Mouse (Mus musculus): ENCODE data around the gene Ptprg. TPM values are rescaled to one million over a fixed set of nuclear protein-coding genes. Genes with fewer than 3 reads are reported as not detected.

Ptprg gene
- polyA plus RNA-seq, 1 experiment: 16.6 TPM

DNA sequence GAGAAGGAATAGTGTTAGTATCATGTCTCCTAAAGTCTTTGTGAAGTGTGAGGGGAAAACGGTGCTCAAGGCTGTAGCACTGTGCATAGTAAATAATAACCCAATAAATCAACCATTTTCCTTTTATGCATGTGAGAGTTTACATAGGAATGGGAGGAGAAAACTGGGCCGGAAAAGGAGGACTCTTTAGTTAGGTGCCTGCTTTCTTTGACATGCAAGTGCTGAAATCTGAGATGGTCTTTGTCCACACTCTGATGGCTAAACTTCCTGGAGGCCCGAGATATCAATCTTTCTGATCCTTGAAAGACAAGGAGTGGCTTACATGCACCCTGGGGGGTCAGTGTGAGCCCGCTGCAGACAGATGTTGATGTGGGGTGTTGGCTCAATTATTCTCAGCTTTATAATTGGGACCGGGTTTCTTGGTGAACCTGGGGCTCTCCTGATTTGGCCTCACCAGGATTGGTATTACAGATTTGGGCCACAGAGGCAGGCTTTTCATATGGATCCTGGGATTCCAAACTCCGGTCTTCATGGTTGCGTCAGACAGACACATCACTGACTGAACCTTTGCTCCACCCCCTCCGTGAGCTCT is 7.4 kb downstream of the Ptprg start:
- no peak overlapping the region for H3K4me3 ChIP-seq (ENCODE audit: insufficient read depth, poor library complexity, severe bottlenecking)
- H3K79me3 ChIP-seq (ENCODE audit: low read depth): peaks cover 49% of the 10 kb centered on the region
- H3K27me3 ChIP-seq (ENCODE audit: control insufficient read depth, insufficient read depth, insufficient read length): no peaks in the 10 kb centered on the region
- no peak overlapping the region for H3ac ChIP-seq (ENCODE audit: control insufficient read depth, insufficient read length, low read depth)
- TF ChIP-seq CTCF (IDR thresholded peaks at IDR 0.05; ENCODE audit: control insufficient read depth, insufficient read depth, insufficient read length): no peak
- no peak for TF ChIP-seq MAX (IDR thresholded peaks at IDR 0.05)
- no peak for TF ChIP-seq MYOG (IDR thresholded peaks at IDR 0.05; ENCODE audit: control insufficient read depth, extremely low read depth, insufficient read length)
- TF ChIP-seq USF1 (IDR thresholded peaks at IDR 0.05; ENCODE audit: low read depth): no peak
- no peak for TF ChIP-seq CEBPB (IDR thresholded peaks at IDR 0.05; ENCODE audit: low read depth)
- no peak for TF ChIP-seq MYOD1 (IDR thresholded peaks at IDR 0.05; ENCODE audit: control insufficient read depth, insufficient read length, low read depth)
- no peak for TF ChIP-seq FOSL1 (IDR thresholded peaks at IDR 0.05; ENCODE audit: insufficient read depth, low read length, poor library complexity, severe bottlenecking)
- peaks cover 68% of the 10 kb centered on the region for H3K79me2 ChIP-seq (ENCODE audit: control insufficient read depth, insufficient read depth)
- H3K36me3 ChIP-seq (ENCODE audit: control insufficient read depth, insufficient read depth): no peaks in the 10 kb centered on the region

DNA sequence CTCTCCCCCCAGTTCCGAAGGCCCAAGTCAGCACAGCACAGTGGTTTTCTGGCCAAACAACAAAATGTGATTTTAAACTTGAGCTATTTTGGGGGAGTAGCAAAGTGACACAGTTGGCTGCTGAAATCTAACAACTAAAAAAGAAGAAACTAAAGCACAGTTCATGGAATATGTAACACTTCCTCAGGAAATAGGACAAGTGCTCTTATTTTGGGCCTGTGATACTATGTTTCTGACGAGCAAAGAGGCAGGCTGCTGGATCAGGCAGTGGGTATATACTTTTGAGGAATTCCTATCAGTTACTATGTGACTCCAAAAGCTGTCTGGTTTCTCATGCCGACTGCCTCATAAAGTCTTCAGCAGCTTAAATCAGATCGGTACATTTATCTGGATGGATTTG is 8.1 kb downstream of the Ptprg start:
- H3ac ChIP-seq (ENCODE audit: control insufficient read depth, insufficient read length, low read depth): no peak overlapping the region
- H3K79me3 ChIP-seq (ENCODE audit: low read depth): peaks cover 47% of the 10 kb centered on the region
- no peak overlapping the region for H3K4me3 ChIP-seq (ENCODE audit: insufficient read depth, poor library complexity, severe bottlenecking)
- peaks cover 68% of the 10 kb centered on the region for H3K79me2 ChIP-seq (ENCODE audit: control insufficient read depth, insufficient read depth)
- TF ChIP-seq CTCF (IDR thresholded peaks at IDR 0.05; ENCODE audit: control insufficient read depth, insufficient read depth, insufficient read length) (no peak), MYOD1 (IDR thresholded peaks at IDR 0.05; ENCODE audit: control insufficient read depth, insufficient read length, low read depth) (no peak), MAX (IDR thresholded peaks at IDR 0.05) (no peak)
- no peaks in the 10 kb centered on the region for H3K36me3 ChIP-seq (ENCODE audit: control insufficient read depth, insufficient read depth)
- H3K27me3 ChIP-seq (ENCODE audit: control insufficient read depth, insufficient read depth, insufficient read length): no peaks in the 10 kb centered on the region

DNA sequence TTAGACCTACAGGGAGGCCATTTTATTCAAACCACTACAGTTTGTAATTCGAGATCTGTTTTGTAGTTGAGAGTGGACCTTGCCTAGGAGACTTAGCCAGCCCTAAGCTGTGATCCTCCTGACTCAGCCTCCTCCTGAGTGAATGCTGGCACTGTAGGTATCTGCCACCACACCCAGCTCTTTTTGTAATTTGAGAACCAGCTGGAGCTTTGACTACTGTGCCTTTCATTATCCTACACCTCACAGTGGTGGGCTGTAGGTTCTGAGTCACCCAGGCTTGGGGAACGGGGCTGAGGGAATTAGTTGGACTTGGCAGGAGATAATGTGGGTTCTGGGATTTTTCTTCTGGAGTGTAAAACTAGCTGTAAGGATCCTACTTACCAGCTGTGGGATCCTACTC is 9.5 kb downstream of the Ptprg start:
- Histone ChIP-seq H3ac (ENCODE audit: control insufficient read depth, insufficient read length, low read depth) (no peak overlapping the region), H3K36me3 (ENCODE audit: control insufficient read depth, insufficient read depth) (no peaks in the 10 kb centered on the region), H3K79me2 (ENCODE audit: control insufficient read depth, insufficient read depth) (peaks cover 55% of the 10 kb centered on the region), H3K79me3 (ENCODE audit: low read depth) (peaks cover 39% of the 10 kb centered on the region), H3K4me3 (ENCODE audit: insufficient read depth, poor library complexity, severe bottlenecking) (no peak overlapping the region), H3K27me3 (ENCODE audit: control insufficient read depth, insufficient read depth, insufficient read length) (no peaks in the 10 kb centered on the region)
- TF ChIP-seq FOSL1 (IDR thresholded peaks at IDR 0.05; ENCODE audit: insufficient read depth, low read length, poor library complexity, severe bottlenecking) (no peak), MYOG (IDR thresholded peaks at IDR 0.05; ENCODE audit: control insufficient read depth, extremely low read depth, insufficient read length) (no peak), MAX (IDR thresholded peaks at IDR 0.05) (no peak), CEBPB (IDR thresholded peaks at IDR 0.05; ENCODE audit: low read depth) (no peak), CTCF (IDR thresholded peaks at IDR 0.05; ENCODE audit: control insufficient read depth, insufficient read depth, insufficient read length) (no peak), MYOD1 (IDR thresholded peaks at IDR 0.05; ENCODE audit: control insufficient read depth, insufficient read length, low read depth) (no peak), USF1 (IDR thresholded peaks at IDR 0.05; ENCODE audit: low read depth) (no peak)

DNA sequence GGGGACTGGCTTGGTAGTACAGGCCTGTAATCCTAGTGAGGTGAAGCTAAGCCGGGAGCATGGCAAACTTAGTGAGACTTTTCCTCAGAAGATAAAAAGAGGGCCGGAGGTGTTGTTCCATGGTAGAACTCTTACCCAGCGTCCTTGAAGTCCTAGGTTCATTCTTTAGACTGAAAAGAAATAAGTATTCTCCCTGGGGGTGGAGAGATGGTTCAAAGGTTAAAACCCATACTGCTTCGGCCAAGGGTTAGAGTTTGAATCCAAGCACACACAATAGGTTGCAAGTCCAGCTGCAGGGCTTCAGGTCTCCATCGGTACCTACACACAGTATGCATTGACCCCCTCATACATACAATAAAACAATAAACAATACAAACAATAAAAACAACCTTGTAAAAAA is 10.3 kb downstream of the Ptprg start:
- H3ac ChIP-seq (ENCODE audit: control insufficient read depth, insufficient read length, low read depth): no peak overlapping the region
- H3K36me3 ChIP-seq (ENCODE audit: control insufficient read depth, insufficient read depth): no peaks in the 10 kb centered on the region
- H3K4me3 ChIP-seq (ENCODE audit: insufficient read depth, poor library complexity, severe bottlenecking): no peak overlapping the region
- peaks cover 34% of the 10 kb centered on the region for H3K79me3 ChIP-seq (ENCODE audit: low read depth)
- H3K27me3 ChIP-seq (ENCODE audit: control insufficient read depth, insufficient read depth, insufficient read length): no peaks in the 10 kb centered on the region
- H3K79me2 ChIP-seq (ENCODE audit: control insufficient read depth, insufficient read depth): peaks cover 49% of the 10 kb centered on the region
- TF ChIP-seq USF1 (IDR thresholded peaks at IDR 0.05; ENCODE audit: low read depth): no peak
- TF ChIP-seq CTCF (IDR thresholded peaks at IDR 0.05; ENCODE audit: control insufficient read depth, insufficient read depth, insufficient read length): no peak
- no peak for TF ChIP-seq FOSL1 (IDR thresholded peaks at IDR 0.05; ENCODE audit: insufficient read depth, low read length, poor library complexity, severe bottlenecking)
- TF ChIP-seq CEBPB (IDR thresholded peaks at IDR 0.05; ENCODE audit: low read depth): no peak
- no peak for TF ChIP-seq MYOG (IDR thresholded peaks at IDR 0.05; ENCODE audit: control insufficient read depth, extremely low read depth, insufficient read length)
- no peak for TF ChIP-seq MAX (IDR thresholded peaks at IDR 0.05)
- no peak for TF ChIP-seq MYOD1 (IDR thresholded peaks at IDR 0.05; ENCODE audit: control insufficient read depth, insufficient read length, low read depth)

DNA sequence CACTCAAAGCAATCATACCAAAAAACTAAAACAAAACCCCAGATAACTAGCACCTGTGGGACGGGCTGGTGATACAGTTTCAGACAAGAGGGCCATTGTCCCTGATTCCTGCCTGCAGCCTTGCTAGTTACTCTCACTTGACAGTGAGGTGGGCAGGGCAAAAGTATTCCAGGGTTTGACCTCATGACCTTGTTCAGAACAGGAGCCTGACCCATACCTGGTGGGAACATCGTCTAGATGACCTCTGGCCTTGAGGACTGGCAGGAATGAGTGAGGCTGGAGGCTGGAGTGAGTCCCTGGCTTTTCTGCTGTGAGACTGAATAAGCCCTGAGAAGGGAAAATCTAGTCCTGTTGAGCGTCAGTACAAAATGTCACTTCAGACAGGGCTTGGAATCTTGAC is 11.1 kb downstream of the Ptprg start:
- peaks cover 57% of the 10 kb centered on the region for H3K79me2 ChIP-seq (ENCODE audit: control insufficient read depth, insufficient read depth)
- TF ChIP-seq MAX (IDR thresholded peaks at IDR 0.05): no peak
- no peak for TF ChIP-seq MYOD1 (IDR thresholded peaks at IDR 0.05; ENCODE audit: control insufficient read depth, insufficient read length, low read depth)
- TF ChIP-seq CEBPB (IDR thresholded peaks at IDR 0.05; ENCODE audit: low read depth): no peak
- no peak for TF ChIP-seq MYOG (IDR thresholded peaks at IDR 0.05; ENCODE audit: control insufficient read depth, extremely low read depth, insufficient read length)
- TF ChIP-seq USF1 (IDR thresholded peaks at IDR 0.05; ENCODE audit: low read depth): no peak
- TF ChIP-seq FOSL1 (IDR thresholded peaks at IDR 0.05; ENCODE audit: insufficient read depth, low read length, poor library complexity, severe bottlenecking): no peak
- no peak for TF ChIP-seq CTCF (IDR thresholded peaks at IDR 0.05; ENCODE audit: control insufficient read depth, insufficient read depth, insufficient read length)
- no peaks in the 10 kb centered on the region for H3K36me3 ChIP-seq (ENCODE audit: control insufficient read depth, insufficient read depth)
- H3K4me3 ChIP-seq (ENCODE audit: insufficient read depth, poor library complexity, severe bottlenecking): no peak overlapping the region
- H3K79me3 ChIP-seq (ENCODE audit: low read depth): peaks cover 35% of the 10 kb centered on the region
- no peak overlapping the region for H3ac ChIP-seq (ENCODE audit: control insufficient read depth, insufficient read length, low read depth)
- H3K27me3 ChIP-seq (ENCODE audit: control insufficient read depth, insufficient read depth, insufficient read length): no peaks in the 10 kb centered on the region

DNA sequence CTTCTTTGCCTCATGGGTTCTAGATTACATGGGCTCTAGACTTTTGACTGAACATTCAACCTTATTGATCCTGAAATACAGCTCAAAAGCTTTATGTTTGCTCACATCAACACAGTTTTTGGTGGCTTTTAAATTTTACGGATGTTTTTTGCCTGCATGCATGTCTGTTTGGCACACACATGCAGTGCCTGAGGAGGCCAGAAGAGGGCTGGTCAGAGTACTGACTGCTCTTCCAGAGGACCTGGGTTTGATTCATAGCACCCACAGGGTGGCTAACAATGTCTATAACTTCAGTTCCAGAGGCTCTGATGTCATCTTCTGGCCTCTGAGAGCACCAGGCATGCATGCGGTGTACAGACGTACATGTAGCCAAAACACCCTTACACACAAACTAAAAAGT is 12.0 kb downstream of the Ptprg start:
- Histone ChIP-seq H3K4me3 (ENCODE audit: insufficient read depth, poor library complexity, severe bottlenecking) (no peak overlapping the region), H3K27me3 (ENCODE audit: control insufficient read depth, insufficient read depth, insufficient read length) (no peaks in the 10 kb centered on the region), H3K79me3 (ENCODE audit: low read depth) (peaks cover 36% of the 10 kb centered on the region), H3K79me2 (ENCODE audit: control insufficient read depth, insufficient read depth) (peaks cover 52% of the 10 kb centered on the region), H3K36me3 (ENCODE audit: control insufficient read depth, insufficient read depth) (no peaks in the 10 kb centered on the region), H3ac (ENCODE audit: control insufficient read depth, insufficient read length, low read depth) (no peak overlapping the region)
- TF ChIP-seq CEBPB (IDR thresholded peaks at IDR 0.05; ENCODE audit: low read depth) (no peak), MYOG (IDR thresholded peaks at IDR 0.05; ENCODE audit: control insufficient read depth, extremely low read depth, insufficient read length) (no peak), USF1 (IDR thresholded peaks at IDR 0.05; ENCODE audit: low read depth) (no peak), FOSL1 (IDR thresholded peaks at IDR 0.05; ENCODE audit: insufficient read depth, low read length, poor library complexity, severe bottlenecking) (no peak), CTCF (IDR thresholded peaks at IDR 0.05; ENCODE audit: control insufficient read depth, insufficient read depth, insufficient read length) (no peak), MAX (IDR thresholded peaks at IDR 0.05) (no peak), MYOD1 (IDR thresholded peaks at IDR 0.05; ENCODE audit: control insufficient read depth, insufficient read length, low read depth) (no peak)

Data from C2C12 (cell line).